Mouse (Mus musculus): ENCODE measurements around the gene Fezf1. TPM values are rescaled to one million over a fixed set of nuclear protein-coding genes. Genes with fewer than 3 reads are reported as not detected.
A peak's percentile ranks its signal among the peaks of the same experiment; 100 is the strongest.

Gene Fezf1
- total RNA-seq, 1 experiment: not detected

DNA sequence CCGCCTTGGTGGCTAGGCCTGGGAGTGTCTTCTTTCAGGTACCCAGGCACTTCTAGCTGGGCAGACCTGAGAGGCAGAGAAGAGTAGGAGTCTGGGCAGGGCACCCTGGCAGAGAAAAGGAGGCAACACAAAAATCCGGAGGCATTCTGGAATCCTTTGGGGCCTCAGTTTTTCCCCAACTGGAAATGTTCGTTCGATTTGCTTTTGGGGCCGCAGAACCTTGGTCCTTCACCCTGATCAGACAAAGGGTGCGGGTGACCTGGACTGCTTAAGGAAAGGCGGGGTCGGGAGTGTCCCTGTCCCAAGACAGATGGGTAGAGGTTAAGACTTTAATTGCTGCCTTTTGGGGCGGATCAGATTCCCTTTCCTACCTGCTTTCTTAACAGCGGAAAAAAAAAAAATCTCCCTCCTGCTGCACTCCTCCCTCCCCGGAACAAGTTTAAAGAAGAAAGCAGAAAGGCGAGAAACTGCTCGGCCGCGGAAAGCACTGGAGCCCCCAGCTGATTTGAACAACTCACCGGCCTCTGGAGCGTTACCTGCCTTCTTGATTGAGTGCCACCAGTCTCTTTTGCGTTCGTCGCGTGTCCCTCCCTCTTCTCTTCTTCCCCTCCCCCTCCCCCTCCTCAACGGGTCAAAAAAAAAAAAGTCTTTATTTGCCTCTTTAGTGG is 2.3 kb upstream of the Fezf1 start:
- Histone ChIP-seq H3K36me3 (ENCODE audit: control insufficient read depth, insufficient read depth, low read length, poor library complexity, severe bottlenecking) (no peaks in the 10 kb centered on the region), H3K9ac (ENCODE audit: insufficient read depth, low read depth, low read length, poor library complexity, severe bottlenecking) (no peak overlapping the region), H3K4me3 (ENCODE audit: insufficient read depth in 1 of 2, low read depth in 1 of 2, low read length in 2 of 2, poor library complexity in 1 of 2, severe bottlenecking in 1 of 2) (peak overlapping the region in 1 of 2 experiments; percentile 56; a peak in 1 of 4 replicates), H3K4me1 (ENCODE audit: control insufficient read depth in 2 of 2, insufficient read depth in 2 of 2, low read length in 2 of 2, poor library complexity in 1 of 2) (no peaks in the 10 kb centered on the region; a peak in 1 of 4 replicates), H3K27ac (ENCODE audit: insufficient read depth, low read depth, low read length, poor library complexity, severe bottlenecking) (no peak overlapping the region), H3K9me3 (ENCODE audit: control insufficient read depth, insufficient read depth, low read depth, low read length) (no peaks in the 10 kb centered on the region)
- TF ChIP-seq HCFC1 (IDR thresholded peaks at IDR 0.05; ENCODE audit: borderline replicate concordance, insufficient read depth, low read length) (0 out of 2 replicates have a peak, but pooled peaks have one; percentile 22), ZNF384 (IDR thresholded peaks at IDR 0.05; ENCODE audit: low read depth, low read length) (no peak)
- no peak for DNase-seq (ENCODE audit: low read depth, low spot score)
- in situ Hi-C loops (cut with MboI; ENCODE audit: low sequenced_read_pairs in 2 of 2, unreplicated experiment in 2 of 2): loop anchor here in 1 of 2 experiments (25.0 kb wide), 1 partner anchor 212 kb away; no protein-coding TSS in a partner anchor

DNA sequence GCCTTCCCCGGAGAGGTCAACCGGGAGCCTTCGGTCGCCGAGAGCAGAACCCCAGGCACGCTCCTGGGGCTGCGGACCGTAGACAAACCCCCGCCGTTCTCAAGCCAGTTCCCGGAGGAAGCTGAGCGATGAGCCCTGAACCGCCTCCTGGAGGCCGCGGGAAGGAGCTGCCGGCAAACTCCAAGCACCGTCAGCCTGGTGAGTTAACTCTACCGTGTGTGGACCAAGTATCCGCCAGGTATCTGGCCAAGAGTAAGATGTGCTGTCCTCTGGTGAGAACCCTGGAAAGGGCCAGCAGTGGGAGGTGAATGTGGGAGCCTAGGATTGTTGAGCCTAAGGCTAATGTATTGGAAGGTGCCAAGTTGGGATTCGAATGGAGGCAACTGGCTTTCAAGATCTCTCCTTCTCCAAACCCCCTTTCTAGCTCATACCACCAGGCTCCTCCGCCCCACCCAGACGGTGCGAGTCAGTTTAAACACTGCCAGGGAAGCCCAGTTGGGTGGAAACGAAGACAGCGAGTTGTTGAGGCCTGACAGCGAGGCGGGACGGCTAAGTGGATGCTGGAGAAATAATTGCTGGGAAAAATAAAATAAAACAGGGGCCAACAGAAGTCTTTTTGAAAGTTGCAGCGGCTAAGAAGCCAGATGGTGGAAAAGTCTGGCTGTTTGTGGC is 1.6 kb upstream of the Fezf1 start:
- Histone ChIP-seq H3K4me3 (ENCODE audit: insufficient read depth in 1 of 2, low read depth in 1 of 2, low read length in 2 of 2, poor library complexity in 1 of 2, severe bottlenecking in 1 of 2) (peak overlapping the region; percentile 56 to 58; a peak in 3 of 4 replicates), H3K27ac (ENCODE audit: insufficient read depth, low read depth, low read length, poor library complexity, severe bottlenecking) (no peak overlapping the region), H3K36me3 (ENCODE audit: control insufficient read depth, insufficient read depth, low read length, poor library complexity, severe bottlenecking) (no peaks in the 10 kb centered on the region), H3K4me1 (ENCODE audit: control insufficient read depth in 2 of 2, insufficient read depth in 2 of 2, low read length in 2 of 2, poor library complexity in 1 of 2) (no peaks in the 10 kb centered on the region; a peak in 1 of 4 replicates), H3K9ac (ENCODE audit: insufficient read depth, low read depth, low read length, poor library complexity, severe bottlenecking) (0 out of 2 replicates have a peak overlapping the region, but pooled peaks have one; percentile 22), H3K9me3 (ENCODE audit: control insufficient read depth, insufficient read depth, low read depth, low read length) (no peaks in the 10 kb centered on the region)
- no peak for DNase-seq (ENCODE audit: low read depth, low spot score)
- in situ Hi-C loops (cut with MboI; ENCODE audit: low sequenced_read_pairs in 2 of 2, unreplicated experiment in 2 of 2): loop anchor here in 1 of 2 experiments (25.0 kb wide), 1 partner anchor 213 kb away; no protein-coding TSS in a partner anchor
- no peak for TF ChIP-seq CHD2 (IDR thresholded peaks at IDR 0.05; ENCODE audit: low read depth, low read length)
- TF ChIP-seq ZC3H11A (IDR thresholded peaks at IDR 0.05; ENCODE audit: borderline replicate concordance, low read depth, low read length): no peak
- no peak for TF ChIP-seq HCFC1 (IDR thresholded peaks at IDR 0.05; ENCODE audit: borderline replicate concordance, insufficient read depth, low read length)
- TF ChIP-seq ZNF384 (IDR thresholded peaks at IDR 0.05; ENCODE audit: low read depth, low read length): no peak
- TF ChIP-seq MAFK (IDR thresholded peaks at IDR 0.05; ENCODE audit: insufficient read depth, low read depth, low read length): no peak

DNA sequence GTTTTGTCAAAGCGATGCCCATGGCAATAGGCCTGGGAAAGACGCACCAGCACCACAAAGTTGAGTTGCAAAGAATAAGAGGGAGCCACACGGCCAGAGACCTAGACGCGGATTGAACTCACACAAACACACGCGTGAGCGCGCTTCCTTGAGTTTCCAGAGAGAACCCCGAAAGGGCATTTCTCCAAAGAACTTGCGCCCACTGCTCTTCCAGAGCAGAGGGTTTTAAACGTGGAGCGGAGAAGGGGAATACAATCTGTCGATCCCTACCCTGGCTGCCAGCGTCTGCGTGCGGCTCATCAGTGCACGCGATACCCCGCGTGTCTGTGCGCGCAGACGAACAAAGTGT is 865 bp upstream of the Fezf1 start:
- Histone ChIP-seq H3K36me3 (ENCODE audit: control insufficient read depth, insufficient read depth, low read length, poor library complexity, severe bottlenecking) (no peaks in the 10 kb centered on the region), H3K27ac (ENCODE audit: insufficient read depth, low read depth, low read length, poor library complexity, severe bottlenecking) (no peak overlapping the region), H3K9me3 (ENCODE audit: control insufficient read depth, insufficient read depth, low read depth, low read length) (no peaks in the 10 kb centered on the region), H3K4me1 (ENCODE audit: control insufficient read depth in 2 of 2, insufficient read depth in 2 of 2, low read length in 2 of 2, poor library complexity in 1 of 2) (no peaks in the 10 kb centered on the region; a peak in 1 of 4 replicates), H3K4me3 (ENCODE audit: insufficient read depth in 1 of 2, low read depth in 1 of 2, low read length in 2 of 2, poor library complexity in 1 of 2, severe bottlenecking in 1 of 2) (peak overlapping the region; percentile 47 to 58), H3K9ac (ENCODE audit: insufficient read depth, low read depth, low read length, poor library complexity, severe bottlenecking) (no peak overlapping the region)
- TF ChIP-seq ZNF384 (IDR thresholded peaks at IDR 0.05; ENCODE audit: low read depth, low read length) (no peak), MAFK (IDR thresholded peaks at IDR 0.05; ENCODE audit: insufficient read depth, low read depth, low read length) (no peak), CHD2 (IDR thresholded peaks at IDR 0.05; ENCODE audit: low read depth, low read length) (no peak), ZC3H11A (IDR thresholded peaks at IDR 0.05; ENCODE audit: borderline replicate concordance, low read depth, low read length) (no peak), HCFC1 (IDR thresholded peaks at IDR 0.05; ENCODE audit: borderline replicate concordance, insufficient read depth, low read length) (no peak)
- in situ Hi-C loops (cut with MboI; ENCODE audit: low sequenced_read_pairs in 2 of 2, unreplicated experiment in 2 of 2): no loop called here
- DNase-seq (ENCODE audit: low read depth, low spot score): no peak

DNA sequence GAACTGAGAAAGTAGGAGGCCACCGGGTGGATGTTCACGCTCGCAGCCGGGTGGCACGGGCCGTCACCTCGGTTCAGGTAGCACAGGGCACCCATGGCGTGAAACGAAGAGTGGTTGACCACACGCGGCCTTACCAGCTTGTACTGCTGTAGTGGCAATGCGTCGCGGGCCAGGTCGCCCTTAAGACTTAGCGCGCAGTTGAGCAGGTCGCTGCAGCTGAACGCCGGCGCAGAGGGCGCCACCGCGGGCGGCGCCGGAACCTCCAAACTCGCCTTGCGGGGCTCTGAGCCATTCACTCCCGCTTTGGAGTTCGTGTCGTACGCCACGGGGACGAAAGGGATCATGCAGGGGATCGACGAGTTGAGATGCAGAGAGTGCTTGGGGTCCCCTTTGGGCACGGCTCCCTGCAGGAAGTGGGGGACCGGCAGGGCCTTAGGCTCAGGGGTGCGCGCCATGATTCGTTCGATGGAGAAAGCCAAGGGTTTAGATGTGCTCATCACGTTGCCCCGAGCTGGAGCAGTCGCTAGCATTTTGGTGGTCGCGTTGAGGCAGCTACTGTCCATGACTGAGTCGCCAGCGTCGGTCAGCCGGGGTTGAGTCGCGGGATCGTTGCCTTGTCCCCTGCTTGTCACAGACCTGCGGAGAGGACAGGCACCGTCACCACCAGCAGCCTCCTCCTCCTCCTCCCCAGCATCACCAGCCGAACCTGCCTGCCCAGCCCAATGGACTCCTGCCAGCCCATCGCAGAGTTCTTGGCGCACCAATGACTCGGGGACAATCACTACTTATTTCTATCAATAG is 450 bp downstream of the Fezf1 start:
- in situ Hi-C loops (cut with MboI; ENCODE audit: low sequenced_read_pairs in 2 of 2, unreplicated experiment in 2 of 2): no loop called here
- H3K27ac ChIP-seq (ENCODE audit: insufficient read depth, low read depth, low read length, poor library complexity, severe bottlenecking): no peak overlapping the region
- H3K4me3 ChIP-seq (ENCODE audit: insufficient read depth in 1 of 2, low read depth in 1 of 2, low read length in 2 of 2, poor library complexity in 1 of 2, severe bottlenecking in 1 of 2): peak overlapping the region; percentile 51 to 56
- H3K9ac ChIP-seq (ENCODE audit: insufficient read depth, low read depth, low read length, poor library complexity, severe bottlenecking): no peak overlapping the region
- no peaks in the 10 kb centered on the region for H3K9me3 ChIP-seq (ENCODE audit: control insufficient read depth, insufficient read depth, low read depth, low read length)
- DNase-seq (ENCODE audit: low read depth, low spot score): no peak
- TF ChIP-seq ZC3H11A (IDR thresholded peaks at IDR 0.05; ENCODE audit: borderline replicate concordance, low read depth, low read length) (no peak), HCFC1 (IDR thresholded peaks at IDR 0.05; ENCODE audit: borderline replicate concordance, insufficient read depth, low read length) (no peak), CHD2 (IDR thresholded peaks at IDR 0.05; ENCODE audit: low read depth, low read length) (no peak), ZNF384 (IDR thresholded peaks at IDR 0.05; ENCODE audit: low read depth, low read length) (no peak), MAFK (IDR thresholded peaks at IDR 0.05; ENCODE audit: insufficient read depth, low read depth, low read length) (no peak)
- H3K36me3 ChIP-seq (ENCODE audit: control insufficient read depth, insufficient read depth, low read length, poor library complexity, severe bottlenecking): no peaks in the 10 kb centered on the region
- H3K4me1 ChIP-seq (ENCODE audit: control insufficient read depth in 2 of 2, insufficient read depth in 2 of 2, low read length in 2 of 2, poor library complexity in 1 of 2): no peaks in the 10 kb centered on the region; a peak in 1 of 4 replicates
